Mouse (Mus musculus) midbrain, embryonic 12.5 days (tissue): ENCODE results near the gene Vmn1r16. TPM values are rescaled to one million over a fixed set of nuclear protein-coding genes. Genes with fewer than 3 reads are reported as not detected.
"Not testable (repeated sequence)": the region's sequence is repeated elsewhere in the genome, so short reads cannot be mapped to it uniquely, and the experiment has no call there.

Source experiments
- ATAC-seq: fragments of 200-750 bp; cut with Nextera tagmentation; 2 replicates; pipeline ENCODE4 v1.8.0; 2017; ENCODE audit warnings: low read depth, moderate TSS enrichment, moderate library complexity; ENCODE audit not compliant: low FRiP score
- H3K27ac ChIP-seq: fragments of 300-500 bp; sonication (generic); replicated peaks from 2 replicates; pipeline ENCODE4 v1.5.1; 2016; ENCODE audit warnings: mild to moderate bottlenecking
- H3K27me3 ChIP-seq: fragments of 300-500 bp; sonication (generic); 2 replicates; pipeline ENCODE4 v1.6.1; 2016; ENCODE audit warnings: mild to moderate bottlenecking
- H3K36me3 ChIP-seq: fragments of 300-500 bp; sonication (generic); 2 replicates; pipeline ENCODE4 v1.6.1; 2016
- H3K4me1 ChIP-seq: fragments of 300-500 bp; sonication (generic); 2 replicates; pipeline ENCODE4 v1.6.1; 2016
- H3K4me2 ChIP-seq: fragments of 300-500 bp; sonication (generic); replicated peaks from 2 replicates; pipeline ENCODE4 v1.6.1; 2016; ENCODE audit warnings: mild to moderate bottlenecking, moderate library complexity
- H3K4me3 ChIP-seq: fragments of 300-500 bp; sonication (generic); 2 replicates; pipeline ENCODE4 v1.5.1; 2016; ENCODE audit warnings: mild to moderate bottlenecking
- H3K9ac ChIP-seq: fragments of 300-500 bp; sonication (generic); replicated peaks from 2 replicates; pipeline ENCODE4 v1.6.1; 2016; ENCODE audit warnings: mild to moderate bottlenecking, moderate library complexity
- H3K9me3 ChIP-seq: fragments of 300-500 bp; sonication (generic); 2 replicates; pipeline ENCODE4 v1.6.1; 2016; ENCODE audit warnings: mild to moderate bottlenecking
- WGBS: fragments of 180-500 bp; shearing (Covaris S2); methylation state at CpG from one replicate; pipeline ENCODE4 v1.1.7; 2016; 5-methylcytosine and 5-hydroxymethylcytosine counted together
- polyA plus RNA-seq: library from polyadenylated mRNA; unstranded; fragments of >200 nt; fragmentation: Nextera tagmentation; extraction: Ambion mirVana; gene quantifications from 2 replicates; pipeline ENCODE4 v1.2.1, GENCODE M21; 2016

Vmn1r16 gene
- not detected in 2 replicates for polyA plus RNA-seq

DNA sequence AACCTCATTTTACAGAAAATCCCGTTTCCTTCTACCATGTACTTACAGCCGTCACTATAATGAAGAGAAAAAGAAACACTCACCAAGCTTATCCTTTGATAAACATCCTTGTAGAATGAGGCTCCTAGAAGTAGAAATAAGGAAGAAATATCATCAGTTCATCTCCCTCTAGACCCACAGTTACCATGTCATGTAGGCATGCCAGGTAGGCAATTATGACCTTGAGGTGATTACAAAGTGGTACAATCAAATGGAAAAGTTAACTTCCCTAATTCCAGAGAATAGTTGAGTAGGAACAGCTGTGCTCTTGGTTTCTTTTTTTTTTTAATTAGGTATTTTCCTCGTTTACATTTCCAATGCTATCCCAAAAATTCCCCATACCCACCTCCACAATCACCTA is at the start of gene Vmn1r16:
Gene Vmn1r16, minus strand, starts transcription at position 101 of the 400 bp plus-strand sequence.
- Histone ChIP-seq H3K27me3 (no peaks in the 10 kb centered on the region), H3K4me2 (no peak within 1 kb of the TSS), H3K27ac (no peak within 1 kb of the TSS), H3K4me1 (no peaks in the 10 kb centered on the region), H3K9me3 (no peaks in the 10 kb centered on the region), H3K4me3 (no peak within 1 kb of the TSS), H3K36me3 (no peaks in the 10 kb centered on the region), H3K9ac (no peak within 1 kb of the TSS)
- ATAC-seq = no peak
- 80% methylated on average over 3 of the region's 3 CpGs for WGBS

DNA sequence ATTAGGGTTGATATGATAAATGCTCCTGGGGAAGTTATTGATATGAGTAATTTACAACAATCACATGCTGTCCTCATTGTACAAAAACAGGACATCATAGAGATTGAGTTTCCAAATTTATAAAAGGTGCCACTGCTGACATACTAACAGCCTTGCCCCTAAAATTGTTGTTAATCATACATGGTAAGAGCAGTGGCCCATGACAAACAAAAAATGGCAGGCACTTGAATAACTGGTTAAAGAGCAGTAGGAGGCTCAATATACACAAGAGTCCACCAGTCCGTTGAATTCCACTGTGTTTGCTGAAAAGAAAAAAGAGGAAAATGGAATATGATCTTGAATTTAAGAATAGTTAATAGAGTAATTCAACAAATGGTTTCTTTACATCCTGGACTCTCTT is 38.2 kb upstream of the Vmn1r16 start:
- Histone ChIP-seq H3K4me3 (no peak overlapping the region), H3K27me3 (no peaks in the 10 kb centered on the region), H3K4me2 (no peak overlapping the region), H3K9ac (no peak overlapping the region), H3K4me1 (no peaks in the 10 kb centered on the region), H3K36me3 (no peaks in the 10 kb centered on the region), H3K27ac (no peak overlapping the region), H3K9me3 (no peaks in the 10 kb centered on the region)
- no peak for ATAC-seq
- WGBS = 88% methylated on average over 1 of the region's 1 CpGs

DNA sequence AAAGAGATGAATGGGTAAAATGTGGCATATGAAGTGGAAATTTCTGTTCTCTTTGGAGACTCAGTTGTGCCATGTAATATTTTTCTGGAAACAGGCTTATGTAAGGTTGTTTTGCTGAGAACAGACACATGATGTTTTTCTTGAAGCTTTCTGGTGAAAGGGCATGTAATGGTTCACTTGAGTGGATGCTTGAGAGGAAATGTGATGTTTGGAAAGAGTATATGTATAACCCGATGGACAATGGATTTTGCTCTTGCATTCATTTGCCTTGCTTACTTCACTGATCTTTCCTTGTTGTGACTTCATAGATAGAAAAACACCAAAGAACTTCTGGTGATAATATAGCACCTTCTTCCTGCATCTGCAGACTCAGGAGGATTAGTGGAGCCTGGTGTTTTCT is 36.6 kb upstream of the Vmn1r16 start:
- ATAC-seq, H3K27me3 ChIP-seq, H3K4me2 ChIP-seq, H3K9ac ChIP-seq, H3K9me3 ChIP-seq, H3K27ac ChIP-seq, H3K4me3 ChIP-seq, H3K36me3 ChIP-seq, H3K4me1 ChIP-seq: not testable (repeated sequence)
- 92% methylated on average over 1 of the region's 1 CpGs for WGBS

DNA sequence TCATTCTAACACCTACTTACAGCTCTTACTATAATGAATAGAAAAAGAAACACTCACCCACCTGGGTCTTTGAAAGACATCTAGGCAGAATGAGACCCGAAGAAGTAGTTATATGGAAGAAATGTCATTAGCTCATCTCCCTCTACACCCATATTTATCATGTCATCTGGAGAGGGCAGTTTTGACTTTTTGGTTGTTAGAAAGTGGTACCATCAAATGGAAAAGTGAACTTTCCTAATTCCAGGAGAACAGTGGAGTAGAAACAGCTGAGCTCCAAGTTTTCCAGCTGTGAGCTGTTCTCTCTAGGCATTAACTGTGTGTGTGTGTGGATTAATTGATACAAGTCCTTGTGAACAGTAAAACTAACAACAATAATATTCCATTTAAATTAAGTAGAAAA is 34.3 kb upstream of the Vmn1r16 start, which contains the start of gene Vmn1r17:
Gene Vmn1r17, minus strand, starts transcription at position 101 of the 400 bp plus-strand sequence.
- H3K4me3 ChIP-seq = no peak within 1 kb of the TSS
- no peaks in the 10 kb centered on the region for H3K4me1 ChIP-seq
- H3K4me2 ChIP-seq = no peak within 1 kb of the TSS
- H3K27me3 ChIP-seq = no peaks in the 10 kb centered on the region
- 86% methylated on average over 1 of the region's 1 CpGs for WGBS
- no peak for ATAC-seq
- H3K9me3 ChIP-seq = no peaks in the 10 kb centered on the region
- no peaks in the 10 kb centered on the region for H3K36me3 ChIP-seq
- no peak within 1 kb of the TSS for H3K9ac ChIP-seq
- no peak within 1 kb of the TSS for H3K27ac ChIP-seq

DNA sequence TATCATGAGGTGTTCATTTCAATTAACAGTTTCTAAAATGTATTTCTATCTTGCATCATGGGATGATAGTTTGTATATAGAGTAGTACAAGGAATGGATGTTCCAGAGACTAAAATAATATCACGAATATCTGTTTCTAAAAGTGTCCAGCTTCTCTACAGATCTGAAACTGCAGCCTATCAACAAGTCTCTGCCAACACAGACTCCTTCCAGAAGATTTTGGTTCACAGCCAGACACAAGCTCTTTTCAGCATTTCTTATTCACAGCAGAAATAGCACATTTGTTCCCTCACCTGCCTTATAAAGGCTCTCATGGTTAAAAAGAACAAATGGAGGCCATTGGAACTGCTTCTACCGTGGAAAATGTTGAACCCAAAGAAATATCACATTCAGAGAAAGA is 27.6 kb upstream of the Vmn1r16 start:
- Histone ChIP-seq H3K27ac (no peak overlapping the region), H3K4me3 (no peak overlapping the region), H3K4me1 (no peaks in the 10 kb centered on the region), H3K27me3 (no peaks in the 10 kb centered on the region), H3K9ac (no peak overlapping the region), H3K9me3 (no peaks in the 10 kb centered on the region), H3K4me2 (no peak overlapping the region), H3K36me3 (no peaks in the 10 kb centered on the region)
- no peak for ATAC-seq
- 89% methylated on average over 2 of the region's 2 CpGs for WGBS

DNA sequence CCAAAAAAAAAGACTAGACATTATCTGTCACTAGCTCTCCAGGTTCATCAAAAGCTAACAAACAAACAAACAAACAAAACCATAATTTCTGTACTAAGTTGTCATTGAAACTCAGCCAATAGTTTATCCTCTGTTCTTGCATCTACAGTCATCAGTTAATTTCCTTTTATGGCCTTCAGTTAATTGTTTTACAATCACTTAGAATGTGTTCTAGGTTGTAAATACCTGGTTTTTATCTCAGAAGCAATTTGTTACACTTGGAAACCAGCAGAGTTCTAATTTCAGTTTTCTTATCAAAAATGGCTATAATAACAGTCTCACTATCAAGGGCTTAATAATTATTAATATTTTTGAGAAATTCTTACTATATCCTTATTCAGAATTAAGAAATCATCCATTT is 3.1 kb downstream of the Vmn1r16 start:
- Histone ChIP-seq H3K27ac (no peak overlapping the region), H3K9me3 (no peaks in the 10 kb centered on the region), H3K4me2 (no peak overlapping the region), H3K27me3 (no peaks in the 10 kb centered on the region), H3K9ac (no peak overlapping the region), H3K4me3 (no peak overlapping the region), H3K36me3 (no peaks in the 10 kb centered on the region), H3K4me1 (no peaks in the 10 kb centered on the region)
- ATAC-seq = no peak

DNA sequence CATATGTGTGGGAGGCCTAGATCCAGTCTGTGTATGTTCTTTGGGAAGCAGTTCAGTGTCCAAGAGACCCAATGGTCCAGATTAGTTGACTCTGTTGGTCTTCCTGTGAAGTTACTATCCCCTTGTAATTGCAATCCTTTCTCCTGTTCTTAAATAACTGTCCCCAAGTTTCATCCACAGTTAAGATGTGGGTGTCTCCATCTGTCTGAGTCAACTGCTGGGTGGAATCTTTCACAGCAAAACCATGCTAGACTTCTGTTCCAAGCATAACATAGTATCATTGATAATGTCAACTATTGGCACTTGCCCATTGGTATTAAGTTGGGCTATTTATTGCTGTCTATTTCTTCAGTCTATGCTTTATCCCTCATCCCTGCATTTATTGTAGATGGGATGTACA is 50.3 kb downstream of the Vmn1r16 start:
- H3K36me3 ChIP-seq = no peaks in the 10 kb centered on the region
- H3K27ac ChIP-seq = no peak overlapping the region
- H3K4me1 ChIP-seq = no peaks in the 10 kb centered on the region
- no peak for ATAC-seq
- no peaks in the 10 kb centered on the region for H3K27me3 ChIP-seq
- H3K9ac ChIP-seq = no peak overlapping the region
- H3K4me3 ChIP-seq = no peak overlapping the region
- no peaks in the 10 kb centered on the region for H3K9me3 ChIP-seq
- no peak overlapping the region for H3K4me2 ChIP-seq

DNA sequence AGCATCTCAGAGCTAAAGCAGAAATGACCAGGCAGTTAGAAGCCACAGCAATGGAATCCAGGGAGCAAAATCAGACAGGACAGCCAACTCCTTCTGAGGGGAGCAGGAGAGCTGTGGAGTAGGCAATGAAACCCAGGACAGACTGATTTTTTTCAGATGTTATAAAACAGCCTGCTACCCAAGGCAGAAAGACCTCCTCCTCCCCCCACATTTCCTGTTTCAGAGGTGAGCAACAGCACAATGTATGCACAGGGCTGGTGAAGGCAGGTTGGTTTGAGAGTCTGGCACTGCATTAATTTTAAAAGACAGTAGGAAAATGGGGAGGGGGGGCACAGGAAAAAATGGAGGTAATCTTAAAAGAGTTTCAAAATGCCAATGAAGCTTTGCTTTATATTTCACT is 56.8 kb downstream of the Vmn1r16 start:
- H3K27ac ChIP-seq = no peak overlapping the region
- H3K4me1 ChIP-seq = no peaks in the 10 kb centered on the region
- no peak overlapping the region for H3K4me3 ChIP-seq
- no peak overlapping the region for H3K4me2 ChIP-seq
- H3K36me3 ChIP-seq = no peaks in the 10 kb centered on the region
- no peaks in the 10 kb centered on the region for H3K27me3 ChIP-seq
- no peaks in the 10 kb centered on the region for H3K9me3 ChIP-seq
- ATAC-seq = no peak
- H3K9ac ChIP-seq = no peak overlapping the region

DNA sequence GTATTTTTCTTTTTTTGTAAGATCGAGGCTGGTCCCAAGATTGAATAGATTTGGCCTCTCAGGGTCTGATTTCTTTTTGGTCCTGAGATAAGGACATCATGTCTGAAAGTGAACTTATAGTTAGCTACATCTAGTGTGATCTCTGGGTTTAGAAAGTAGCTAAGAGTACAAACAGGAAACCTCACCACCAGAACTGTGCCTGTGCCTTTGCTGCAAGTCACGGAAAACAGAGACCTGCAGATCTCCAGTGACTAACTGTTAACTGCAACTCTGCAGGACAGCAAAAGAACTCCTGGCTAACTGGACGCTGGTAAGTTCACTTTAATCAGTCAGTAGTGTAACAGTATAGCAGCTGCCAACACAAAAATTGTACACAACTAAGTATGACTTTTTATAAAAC is 57.4 kb downstream of the Vmn1r16 start:
- H3K9ac ChIP-seq = no peak overlapping the region
- H3K9me3 ChIP-seq = no peaks in the 10 kb centered on the region
- H3K4me3 ChIP-seq = no peak overlapping the region
- no peaks in the 10 kb centered on the region for H3K27me3 ChIP-seq
- ATAC-seq = no peak
- no peaks in the 10 kb centered on the region for H3K36me3 ChIP-seq
- no peaks in the 10 kb centered on the region for H3K4me1 ChIP-seq
- 72% methylated on average over 3 of the region's 3 CpGs for WGBS
- H3K27ac ChIP-seq = no peak overlapping the region
- no peak overlapping the region for H3K4me2 ChIP-seq

Other genes with a start within 250 kb of the Vmn1r16 start
- gene Vmn1r10, start 220.0 kb downstream of the Vmn1r16 start, polyA plus RNA-seq = not detected in 2 replicates
- not detected in 2 replicates for gene Vmn1r11, start 196.0 kb downstream of the Vmn1r16 start, polyA plus RNA-seq
- not detected in 2 replicates for gene Vmn1r12, start 172.6 kb downstream of the Vmn1r16 start, polyA plus RNA-seq
- not detected in 2 replicates for gene Vmn1r13, start 126.2 kb downstream of the Vmn1r16 start, polyA plus RNA-seq
- not detected in 2 replicates for gene Vmn1r14, start 97.8 kb downstream of the Vmn1r16 start, polyA plus RNA-seq
- not detected in 2 replicates for gene Vmn1r15, start 71.5 kb downstream of the Vmn1r16 start, polyA plus RNA-seq
- not detected in 2 replicates for gene Vmn1r17, start 34.2 kb upstream of the Vmn1r16 start, polyA plus RNA-seq
- gene Vmn1r18, start 66.3 kb upstream of the Vmn1r16 start, polyA plus RNA-seq = not detected in 2 replicates
- not detected in 2 replicates for gene Vmn1r19, start 74.3 kb upstream of the Vmn1r16 start, polyA plus RNA-seq
- gene Vmn1r20, start 99.4 kb upstream of the Vmn1r16 start, polyA plus RNA-seq = not detected in 2 replicates
- gene Ppm1k, start 206.0 kb upstream of the Vmn1r16 start, polyA plus RNA-seq = 6.7 and 8.2 TPM in 2 replicates